In genomic region chr3:30595111-30595832, GRCm38 (mm10) we compare ENCODE assay signal across 9 mouse cellular contexts. TPM values are rescaled to one million over a fixed set of nuclear protein-coding genes. Genes with fewer than 3 reads are reported as not detected.
DNase-seq lines count a peak whose midpoint lies in the region; ATAC-seq and TF ChIP-seq lines count a peak whose summit lies in the region.
"Had no signal": no experiment of that assay in that cellular context is flagged by ENCODE, and none has a peak within 500 bp of the region (broad histone marks: within the 10 kb centered on the region; RNA-seq: fewer than 3 reads in every experiment).

No protein-coding gene starts in this region.

- WGBS in hindbrain, postnatal 0 days = 0% methylated on average over 62 of the region's 62 CpGs
- WGBS in limb, embryonic 11.5 days = under 1% methylated on average over 57 of the region's 62 CpGs
- WGBS in midbrain, embryonic 11.5 days = under 1% methylated on average over 62 of the region's 62 CpGs
- under 1% methylated on average over 57 of the region's 62 CpGs for WGBS in stomach, postnatal 0 days

- H3K27me3 ChIP-seq in hindbrain, postnatal 0 days (ENCODE audit: insufficient read depth, low read length) = no peaks in the 10 kb centered on the region
- 0 out of 2 replicates have a peak, but pooled peaks cover 2% of the 10 kb centered on the region for H3K27me3 ChIP-seq in limb, embryonic 11.5 days (ENCODE audit: control insufficient read depth, insufficient read depth, low read length)
- no peaks in the 10 kb centered on the region for H3K27me3 ChIP-seq in midbrain, embryonic 11.5 days (ENCODE audit: control insufficient read depth, insufficient read depth, low read length)
- no peaks in the 10 kb centered on the region for H3K27me3 ChIP-seq in stomach, postnatal 0 days (ENCODE audit: control insufficient read depth, insufficient read depth, low read length)

- no peaks in the 10 kb centered on the region for H3K4me1 ChIP-seq in hindbrain, postnatal 0 days (ENCODE audit: insufficient read depth, low read length)
- H3K4me1 ChIP-seq in limb, embryonic 11.5 days (ENCODE audit: control insufficient read depth, insufficient read depth, low read length) = 0 out of 2 replicates have a peak, but pooled peaks cover 8% of the 10 kb centered on the region
- H3K4me1 ChIP-seq in midbrain, embryonic 11.5 days (ENCODE audit: control insufficient read depth, insufficient read depth, low read length) = no peaks in the 10 kb centered on the region; the same call in 1 of the 2 replicates
- H3K4me1 ChIP-seq in stomach, postnatal 0 days (replicated peaks; ENCODE audit: control insufficient read depth, insufficient read depth) = peaks cover 5% of the 10 kb centered on the region; the same call in 1 of the 2 replicates

- H3K27ac ChIP-seq in hindbrain, postnatal 0 days = peak overlapping the region; percentile 58
- peak overlapping the region; percentile 1; the same call in 1 of the 2 replicates for H3K27ac ChIP-seq in limb, embryonic 11.5 days (replicated peaks; ENCODE audit: low read depth, low read length)
- H3K27ac ChIP-seq in midbrain, embryonic 11.5 days (ENCODE audit: low read depth, low read length) = 0 out of 2 replicates have a peak overlapping the region, but pooled peaks have one; percentile 35
- H3K27ac ChIP-seq in stomach, postnatal 0 days (replicated peaks) = no peak overlapping the region

- peak overlapping the region; percentile 75 for H3K9ac ChIP-seq in hindbrain, postnatal 0 days (replicated peaks; ENCODE audit: low read length)
- H3K9ac ChIP-seq in limb, embryonic 11.5 days (ENCODE audit: low read length) = peak overlapping the region; percentile 95
- H3K9ac ChIP-seq in midbrain, embryonic 11.5 days (ENCODE audit: low read length) = peak overlapping the region; percentile 80
- H3K9ac ChIP-seq in stomach, postnatal 0 days (ENCODE audit: low read length) = peak overlapping the region; percentile 76

- no peak for TF ChIP-seq CTCF in hindbrain, postnatal 0 days (IDR thresholded peaks at IDR 0.05; ENCODE audit: low read depth)
- no peak for TF ChIP-seq CTCF in stomach, postnatal 0 days (IDR thresholded peaks at IDR 0.05; ENCODE audit: low read depth)

- no peak for TF ChIP-seq EP300 in stomach, postnatal 0 days (optimal IDR thresholded peaks at IDR 0.05)

- H3K36me3 ChIP-seq in hindbrain, postnatal 0 days (ENCODE audit: insufficient read depth, low read length) = no peaks in the 10 kb centered on the region
- H3K36me3 ChIP-seq in limb, embryonic 11.5 days (ENCODE audit: control insufficient read depth, insufficient read depth, low read length) = no peaks in the 10 kb centered on the region
- no peaks in the 10 kb centered on the region for H3K36me3 ChIP-seq in midbrain, embryonic 11.5 days (ENCODE audit: control insufficient read depth, insufficient read depth, low read length)
- no peaks in the 10 kb centered on the region for H3K36me3 ChIP-seq in stomach, postnatal 0 days (ENCODE audit: control insufficient read depth, insufficient read depth, low read length)

- H3K4me2 ChIP-seq in hindbrain, postnatal 0 days (ENCODE audit: low read depth, low read length) = peak overlapping the region; percentile 87
- peak overlapping the region; percentile 58 for H3K4me2 ChIP-seq in limb, embryonic 11.5 days (ENCODE audit: low read depth, severe bottlenecking)
- H3K4me2 ChIP-seq in midbrain, embryonic 11.5 days = peak overlapping the region; percentile 70
- peak overlapping the region; percentile 91 for H3K4me2 ChIP-seq in stomach, postnatal 0 days (replicated peaks; ENCODE audit: low read depth)

- H3K4me3 ChIP-seq in hindbrain, postnatal 0 days (ENCODE audit: low read length) = peak overlapping the region; percentile 83
- peak overlapping the region; percentile 80 for H3K4me3 ChIP-seq in limb, embryonic 11.5 days (ENCODE audit: low read depth, low read length)
- peak overlapping the region; percentile 67 for H3K4me3 ChIP-seq in midbrain, embryonic 11.5 days (ENCODE audit: low read depth, low read length)
- H3K4me3 ChIP-seq in stomach, postnatal 0 days (ENCODE audit: low read depth, low read length) = peak overlapping the region; percentile 79

- no peaks in the 10 kb centered on the region for H3K9me3 ChIP-seq in hindbrain, postnatal 0 days (ENCODE audit: low read length)
- no peaks in the 10 kb centered on the region for H3K9me3 ChIP-seq in limb, embryonic 11.5 days (ENCODE audit: control insufficient read depth, low read length)
- no peaks in the 10 kb centered on the region for H3K9me3 ChIP-seq in midbrain, embryonic 11.5 days (ENCODE audit: control insufficient read depth, low read length)
- H3K9me3 ChIP-seq in stomach, postnatal 0 days (ENCODE audit: control insufficient read depth, low read length) = no peaks in the 10 kb centered on the region

- peak; percentile 67 for DNase-seq in A20 (ENCODE audit: low read depth, low spot score)
- peak; percentile 62 for DNase-seq in Muller cell, postnatal 12 days (ENCODE audit: inconsistent ontology term)
- peak; percentile 57 to 61 for DNase-seq in cerebellum, postnatal 36 days
- DNase-seq in gastrocnemius, postnatal 25 days = peak; percentile 32
- DNase-seq in hindbrain, postnatal 0 days (ENCODE audit: low spot score) = peak; percentile 59
- peak; percentile 77 for DNase-seq in limb, embryonic 11.5 days (ENCODE audit: low spot score)
- peak; percentile 96 for DNase-seq in midbrain, embryonic 11.5 days (ENCODE audit: low spot score, missing footprints)
- peak; percentile 58 for DNase-seq in stomach, postnatal 0 days (ENCODE audit: low spot score)

- ATAC-seq in hindbrain, postnatal 0 days = peak; percentile 75
- ATAC-seq in limb, embryonic 11.5 days (ENCODE audit: insufficient number of reproducible peaks, low FRiP score, low TSS enrichment, low read depth) = peak; percentile 69
- peak; percentile 82 for ATAC-seq in midbrain, embryonic 11.5 days (ENCODE audit: low FRiP score)
- peak; percentile 33; the same call in 1 of the 2 replicates for ATAC-seq in stomach, postnatal 0 days (ENCODE audit: low FRiP score, low TSS enrichment)

RNA-seq across cellular contexts. Expression of gene Actrt3, which starts 4.5 kb away (rescaled TPM):
- not detected for total RNA-seq in gastrocnemius, postnatal 25 days (2021)
- 0.18 and 0.42 TPM in 2 replicates for total RNA-seq in hindbrain, postnatal 0 days (2014; rRNA removed)
- 0.56 and 0.89 TPM in 2 replicates for polyA plus RNA-seq in hindbrain, postnatal 0 days (2015; fragmentation: Nextera tagmentation; extraction: Ambion mirVana)
- polyA plus RNA-seq in limb, embryonic 11.5 days (2014; fragmentation: Nextera tagmentation; extraction: Ambion mirVana) = 0.24 TPM in 1 of 2 replicates, not detected in the other
- 0.15 TPM in 2 replicates for polyA plus RNA-seq in midbrain, embryonic 11.5 days (2014; fragmentation: Nextera tagmentation; extraction: Ambion mirVana)
- not detected in 2 replicates for polyA plus RNA-seq in stomach, postnatal 0 days (2015; fragmentation: Nextera tagmentation; extraction: Ambion mirVana)

RNA-seq across cellular contexts. Expression of gene Mynn, which starts 6.6 kb away (rescaled TPM):
- total RNA-seq in gastrocnemius, postnatal 25 days (2021) = 1 to 10 TPM; 9.0 to 9.3 TPM
- total RNA-seq in hindbrain, postnatal 0 days (2014; rRNA removed) = 16.6 and 18.5 TPM in 2 replicates
- polyA plus RNA-seq in hindbrain, postnatal 0 days (2015; fragmentation: Nextera tagmentation; extraction: Ambion mirVana) = 18.5 and 19.4 TPM in 2 replicates
- 32.1 and 37.8 TPM in 2 replicates for polyA plus RNA-seq in limb, embryonic 11.5 days (2014; fragmentation: Nextera tagmentation; extraction: Ambion mirVana)
- polyA plus RNA-seq in midbrain, embryonic 11.5 days (2014; fragmentation: Nextera tagmentation; extraction: Ambion mirVana) = 37.5 and 38.7 TPM in 2 replicates
- polyA plus RNA-seq in stomach, postnatal 0 days (2015; fragmentation: Nextera tagmentation; extraction: Ambion mirVana) = 11.2 and 12.0 TPM in 2 replicates

RNA-seq across cellular contexts. Expression of gene Mecom, which starts 47.5 kb away (rescaled TPM):
- 1 to 10 TPM; 6.7 to 8.8 TPM for total RNA-seq in gastrocnemius, postnatal 25 days (2021)
- 6.9 and 8.3 TPM in 2 replicates for total RNA-seq in hindbrain, postnatal 0 days (2014; rRNA removed)
- 4.1 and 4.5 TPM in 2 replicates for polyA plus RNA-seq in hindbrain, postnatal 0 days (2015; fragmentation: Nextera tagmentation; extraction: Ambion mirVana)
- 218 and 228 TPM in 2 replicates for polyA plus RNA-seq in limb, embryonic 11.5 days (2014; fragmentation: Nextera tagmentation; extraction: Ambion mirVana)
- 32.7 and 37.1 TPM in 2 replicates for polyA plus RNA-seq in midbrain, embryonic 11.5 days (2014; fragmentation: Nextera tagmentation; extraction: Ambion mirVana)
- polyA plus RNA-seq in stomach, postnatal 0 days (2015; fragmentation: Nextera tagmentation; extraction: Ambion mirVana) = 25.7 and 27.9 TPM in 2 replicates

RNA-seq across cellular contexts. Expression of gene Lrriq4, which starts 49.0 kb away (rescaled TPM):
- not detected for total RNA-seq in gastrocnemius, postnatal 25 days (2021)
- total RNA-seq in hindbrain, postnatal 0 days (2014; rRNA removed) = 0.37 TPM in 1 of 2 replicates, not detected in the other
- not detected in 2 replicates for polyA plus RNA-seq in hindbrain, postnatal 0 days (2015; fragmentation: Nextera tagmentation; extraction: Ambion mirVana)
- not detected in 2 replicates for polyA plus RNA-seq in limb, embryonic 11.5 days (2014; fragmentation: Nextera tagmentation; extraction: Ambion mirVana)
- polyA plus RNA-seq in midbrain, embryonic 11.5 days (2014; fragmentation: Nextera tagmentation; extraction: Ambion mirVana) = not detected in 2 replicates
- polyA plus RNA-seq in stomach, postnatal 0 days (2015; fragmentation: Nextera tagmentation; extraction: Ambion mirVana) = 0.10 TPM in 1 of 2 replicates, not detected in the other
- polyA plus RNA-seq: frontal cortex, adult 2 months had no signal

RNA-seq across cellular contexts. Expression of gene Lrrc34, which starts 52.4 kb away (rescaled TPM):
- not detected for total RNA-seq in gastrocnemius, postnatal 25 days (2021)
- 1.2 and 1.5 TPM in 2 replicates for total RNA-seq in hindbrain, postnatal 0 days (2014; rRNA removed)
- 1.4 and 1.7 TPM in 2 replicates for polyA plus RNA-seq in hindbrain, postnatal 0 days (2015; fragmentation: Nextera tagmentation; extraction: Ambion mirVana)
- 2.1 and 2.6 TPM in 2 replicates for polyA plus RNA-seq in limb, embryonic 11.5 days (2014; fragmentation: Nextera tagmentation; extraction: Ambion mirVana)
- 1.6 and 1.9 TPM in 2 replicates for polyA plus RNA-seq in midbrain, embryonic 11.5 days (2014; fragmentation: Nextera tagmentation; extraction: Ambion mirVana)
- polyA plus RNA-seq in stomach, postnatal 0 days (2015; fragmentation: Nextera tagmentation; extraction: Ambion mirVana) = 0.15 and 0.23 TPM in 2 replicates

Comparison
In these comparisons a context has a peak if more than half of its experiments do, and no peak if none do; other contexts are left out.
1. DNase-seq: peak in every context shown above with its lines; median percentile 96 in midbrain, embryonic 11.5 days; 77 in limb, embryonic 11.5 days; 67 in A20; 62 in Muller cell, postnatal 12 days; 59 in cerebellum, postnatal 36 days; 59 in hindbrain, postnatal 0 days; 58 in stomach, postnatal 0 days; 32 in gastrocnemius, postnatal 25 days.